Mouse (Mus musculus) MEL (cell line): ENCODE data around the gene Capn9.

Experiments used
- CTCF ChIP-seq, 3 experiments: IDR thresholded peaks in 2 of 3; conservative IDR thresholded peaks in 1 of 3; 2 replicates each; pipeline ENCODE4 v1.5.1; 2011 to 2012; ENCODE audit warnings: low read length in 3 of 3, low read depth in 2 of 3, mild to moderate bottlenecking in 2 of 3, improper control_type of control experiment in 1 of 3, inconsistent platforms in 1 of 3, mixed read lengths in 1 of 3, moderate library complexity in 1 of 3; ENCODE audit not compliant: control insufficient read depth in 1 of 3, insufficient read depth in 1 of 3, poor library complexity in 1 of 3, severe bottlenecking in 1 of 3
- E2F4 ChIP-seq: IDR thresholded peaks from 2 replicates; pipeline ENCODE4 v1.6.1; 2011; ENCODE audit warnings: low read depth, low read length, improper control_type of control experiment, borderline replicate concordance
- MYC ChIP-seq: IDR thresholded peaks from 2 replicates; pipeline ENCODE4 v1.6.1; 2011; ENCODE audit warnings: low read depth, mild to moderate bottlenecking, low read length, improper control_type of control experiment, moderate library complexity
- RCOR1 ChIP-seq: IDR thresholded peaks from 2 replicates; pipeline ENCODE4 v1.6.1; 2012; ENCODE audit warnings: low read depth, mild to moderate bottlenecking, inconsistent platforms, low read length, improper control_type of control experiment
- TCF12 ChIP-seq: IDR thresholded peaks from 2 replicates; pipeline ENCODE4 v1.6.1; 2014; ENCODE audit warnings: low read depth, mild to moderate bottlenecking, inconsistent platforms, low read length, improper control_type of control experiment, moderate library complexity
- ZNF384 ChIP-seq: IDR thresholded peaks from 2 replicates; pipeline ENCODE4 v1.6.1; 2012; ENCODE audit warnings: low read depth, mild to moderate bottlenecking, inconsistent platforms, low read length, improper control_type of control experiment

DNA sequence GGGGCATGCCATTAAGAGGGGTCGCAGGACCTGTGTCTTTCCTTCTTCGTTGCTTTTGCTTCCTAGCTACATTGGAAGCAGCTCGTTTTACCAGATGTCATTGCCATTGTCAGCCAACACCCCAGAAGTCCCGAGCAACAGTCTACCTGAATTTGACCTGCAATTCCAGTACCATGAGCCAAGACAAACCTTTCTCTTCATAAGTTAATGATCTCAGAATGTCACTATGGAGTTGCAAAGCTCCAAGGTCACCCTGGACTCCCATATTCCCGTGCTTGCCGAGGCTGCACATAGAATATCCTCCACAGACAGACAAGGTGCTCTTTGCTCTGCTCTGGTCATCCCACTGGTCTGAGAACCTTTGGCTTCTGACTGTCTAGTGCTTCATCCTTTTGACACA is 8.8 kb upstream of the Capn9 start:
- TF ChIP-seq RCOR1: no peak
- TF ChIP-seq CTCF (IDR thresholded peaks at IDR 0.05 in 2 of 3, conservative IDR thresholded peaks at IDR 0.05 in 1 of 3; ENCODE audit: control insufficient read depth in 1 of 3, insufficient read depth in 1 of 3, low read depth in 2 of 3, low read length in 3 of 3, poor library complexity in 1 of 3, severe bottlenecking in 1 of 3): no peak
- TF ChIP-seq E2F4: no peak
- TF ChIP-seq TCF12: no peak
- no peak for TF ChIP-seq MYC
- no peak for TF ChIP-seq ZNF384
